Mouse (Mus musculus) bone marrow macrophage, adult 2 months (primary cell): ENCODE data around the gene 2300003K06Rik.

ENCODE experiments used
- CTCF ChIP-seq: IDR thresholded peaks from 2 replicates; pipeline ENCODE4 v1.5.1; 2012; ENCODE audit warnings: low read depth, mild to moderate bottlenecking, low read length, moderate library complexity
- POLR2A ChIP-seq: IDR thresholded peaks from 2 replicates; pipeline ENCODE4 v1.6.1; 2012; ENCODE audit warnings: mild to moderate bottlenecking, low read depth, low read length, borderline replicate concordance

GRCm38 (mm10) chr11:99854121-99854520 is 16.3 kb upstream of the 2300003K06Rik start:
- no peak for TF ChIP-seq CTCF
- no peak for TF ChIP-seq POLR2A
